ENCODE assay signal across 18 mouse cellular contexts in genomic region chr10:22303736-22304135, GRCm38 (mm10). TPM values are rescaled to one million over a fixed set of nuclear protein-coding genes. Genes with fewer than 3 reads are reported as not detected.
DNase-seq lines count a peak whose midpoint lies in the region; ATAC-seq and TF ChIP-seq lines count a peak whose summit lies in the region.
"Had no signal": no experiment of that assay in that cellular context is flagged by ENCODE, and none has a peak within 500 bp of the region (broad histone marks: within the 10 kb centered on the region; RNA-seq: fewer than 3 reads in every experiment).

No protein-coding gene starts in this region.

- DNase-seq in thymus, adult 2 months: no peak
- no peak for DNase-seq in thymus, postnatal 25 days
- DNase-seq in CD4-positive helper T cell, adult 2 months (ENCODE audit: low read depth, low spot score): peak; percentile 65
- peak; percentile 68 for DNase-seq in naive thymus-derived CD4-positive, alpha-beta T cell, adult 2 months (ENCODE audit: low read depth)
- DNase-seq in cerebellum, adult 9-11 months: no peak
- DNase-seq: adrenal gland, postnatal 14 days; cerebellum, adult 11-12 months; cerebellum, adult 9-10 months; cerebellum, postnatal 36 days; forebrain, postnatal 0 days; gastrocnemius, postnatal 25 days; heart, adult 11 months; heart, postnatal 36 days had no signal

- 64% methylated on average over 6 of the region's 6 CpGs for WGBS in thymus, adult 2 months

- no peak for TF ChIP-seq POLR2A in thymus, adult 2 months (IDR thresholded peaks at IDR 0.05; ENCODE audit: control insufficient read depth, extremely low read depth, insufficient read depth, low read length, poor library complexity)

- peak overlapping the region; percentile 45; the same call in 1 of the 2 replicates for H3K27ac ChIP-seq in thymus, adult 2 months (ENCODE audit: control insufficient read depth, insufficient read depth, low read length)
- H3K27ac ChIP-seq: embryonic facial prominence, embryonic 10.5 days; forebrain, embryonic 13.5 days; heart, embryonic 13.5 days had no signal

- no peak for TF ChIP-seq CTCF in thymus, adult 2 months (IDR thresholded peaks at IDR 0.05; ENCODE audit: borderline replicate concordance, control insufficient read depth, extremely low read depth, insufficient read depth, low read length, poor library complexity)

- H3K27me3 ChIP-seq in thymus, adult 2 months (ENCODE audit: control insufficient read depth, insufficient read depth, low read length): no peaks in the 10 kb centered on the region
- H3K27me3 ChIP-seq: forebrain, embryonic 13.5 days; heart, embryonic 13.5 days had no signal

- H3K4me1 ChIP-seq in thymus, adult 2 months (replicated peaks; ENCODE audit: control insufficient read depth, insufficient read depth, low read length): peaks cover 18% of the 10 kb centered on the region
- H3K4me1 ChIP-seq: embryonic facial prominence, embryonic 10.5 days; forebrain, embryonic 13.5 days; heart, embryonic 13.5 days had no signal

- no peaks in the 10 kb centered on the region for H3K36me3 ChIP-seq in thymus, adult 2 months (ENCODE audit: control insufficient read depth, insufficient read depth, low read length)
- H3K36me3 ChIP-seq: embryonic facial prominence, embryonic 10.5 days; heart, embryonic 13.5 days had no signal

- no peak overlapping the region for H3K4me3 ChIP-seq in thymus, adult 2 months (ENCODE audit: control insufficient read depth, insufficient read depth, low read length)
- H3K4me3 ChIP-seq: embryonic facial prominence, embryonic 10.5 days; forebrain, embryonic 13.5 days; heart, embryonic 13.5 days had no signal

- peak; percentile 6 for ATAC-seq in CD4-positive, CD25-positive, alpha-beta regulatory T cell, adult 4 months
- ATAC-seq: forebrain, embryonic 13.5 days; forebrain, postnatal 0 days; hindbrain, embryonic 16.5 days had no signal

RNA-seq across cellular contexts. Expression of gene Raet1d, which starts 56.6 kb away (rescaled TPM):
- 0.09 TPM in 1 of 2 replicates, not detected in the other for polyA plus RNA-seq in thymus, adult 2 months (2012; rRNA removed)
- under 1 TPM; 0.44 to 0.51 TPM for polyA plus RNA-seq in CD4-positive, CD25-positive, alpha-beta regulatory T cell, adult 4 months (2017; shearing (Covaris generic))

Comparison
In these comparisons a context has a peak if more than half of its experiments do, and no peak if none do; other contexts are left out.
1. DNase-seq: peak in CD4-positive helper T cell, adult 2 months (single experiment) and naive thymus-derived CD4-positive, alpha-beta T cell, adult 2 months (single experiment); none in thymus, adult 2 months (single experiment), thymus, postnatal 25 days (single experiment) and cerebellum, adult 9-11 months (single experiment).